Mouse (Mus musculus): Measurements from ENCODE around the gene Sorbs2. TPM values are rescaled to one million over a fixed set of nuclear protein-coding genes. Genes with fewer than 3 reads are reported as not detected.
A peak's percentile ranks its signal among the peaks of the same experiment; 100 is the strongest.

Gene Sorbs2
- total RNA-seq, 1 experiment: 2.1 TPM

DNA sequence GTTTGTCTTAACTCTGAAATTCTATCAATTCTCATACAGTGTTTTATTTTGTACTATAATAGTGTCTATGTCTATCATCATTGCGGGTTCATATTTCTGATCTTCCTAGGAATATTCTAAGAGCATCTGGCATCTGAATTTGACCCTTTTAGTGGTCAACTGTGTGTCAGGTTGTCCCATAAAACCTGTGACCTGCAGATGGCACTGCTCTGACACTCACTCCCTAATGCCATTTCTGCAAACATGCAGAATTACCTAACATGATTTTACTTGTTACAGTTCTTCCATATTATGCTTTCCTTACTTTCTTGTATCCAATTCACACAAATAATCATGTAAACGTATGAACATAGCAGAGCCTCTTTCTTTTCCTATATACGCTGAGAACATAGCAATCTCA is 281.0 kb downstream of the Sorbs2 start:
- no peaks in the 10 kb centered on the region for H3K4me1 ChIP-seq (ENCODE audit: control insufficient read depth in 2 of 2, insufficient read depth in 2 of 2, low read length in 2 of 2, poor library complexity in 1 of 2)
- TF ChIP-seq ZC3H11A (IDR thresholded peaks at IDR 0.05; ENCODE audit: borderline replicate concordance, low read depth, low read length): no peak
- no peak for TF ChIP-seq CHD2 (IDR thresholded peaks at IDR 0.05; ENCODE audit: low read depth, low read length)
- TF ChIP-seq MAFK (IDR thresholded peaks at IDR 0.05; ENCODE audit: insufficient read depth, low read depth, low read length): no peak
- TF ChIP-seq ZNF384 (IDR thresholded peaks at IDR 0.05; ENCODE audit: low read depth, low read length): no peak
- no peak for TF ChIP-seq HCFC1 (IDR thresholded peaks at IDR 0.05; ENCODE audit: borderline replicate concordance, insufficient read depth, low read length)
- in situ Hi-C loops (cut with MboI; ENCODE audit: low sequenced_read_pairs in 2 of 2, unreplicated experiment in 2 of 2): loop anchor here in 1 of 2 experiments (10.0 kb wide), 1 partner anchor 334 kb away; no protein-coding TSS in a partner anchor
- no peak overlapping the region for H3K4me3 ChIP-seq (ENCODE audit: insufficient read depth in 1 of 2, low read depth in 1 of 2, low read length in 2 of 2, poor library complexity in 1 of 2, severe bottlenecking in 1 of 2)
- no peaks in the 10 kb centered on the region for H3K9me3 ChIP-seq (ENCODE audit: control insufficient read depth, insufficient read depth, low read depth, low read length)
- no peaks in the 10 kb centered on the region for H3K36me3 ChIP-seq (ENCODE audit: control insufficient read depth, insufficient read depth, low read length, poor library complexity, severe bottlenecking)
- H3K9ac ChIP-seq (ENCODE audit: insufficient read depth, low read depth, low read length, poor library complexity, severe bottlenecking): no peak overlapping the region
- no peak for DNase-seq (ENCODE audit: low read depth, low spot score)
- H3K27ac ChIP-seq (ENCODE audit: insufficient read depth, low read depth, low read length, poor library complexity, severe bottlenecking): no peak overlapping the region

GRCm38 (mm10) chr8:45794847-45795246 is 287.3 kb downstream of the Sorbs2 start:
- peak; percentile 50 for DNase-seq (ENCODE audit: low read depth, low spot score)
- no peaks in the 10 kb centered on the region for H3K9me3 ChIP-seq (ENCODE audit: control insufficient read depth, insufficient read depth, low read depth, low read length)
- in situ Hi-C loops (cut with MboI; ENCODE audit: low sequenced_read_pairs in 2 of 2, unreplicated experiment in 2 of 2): no loop called here
- 0 out of 4 replicates have a peak, but pooled peaks cover 0 to 3% of the 10 kb centered on the region in 2 experiments for H3K4me1 ChIP-seq (ENCODE audit: control insufficient read depth in 2 of 2, insufficient read depth in 2 of 2, low read length in 2 of 2, poor library complexity in 1 of 2)
- no peaks in the 10 kb centered on the region for H3K36me3 ChIP-seq (ENCODE audit: control insufficient read depth, insufficient read depth, low read length, poor library complexity, severe bottlenecking)
- H3K4me3 ChIP-seq (ENCODE audit: insufficient read depth in 1 of 2, low read depth in 1 of 2, low read length in 2 of 2, poor library complexity in 1 of 2, severe bottlenecking in 1 of 2): no peak overlapping the region
- no peak overlapping the region for H3K9ac ChIP-seq (ENCODE audit: insufficient read depth, low read depth, low read length, poor library complexity, severe bottlenecking)
- TF ChIP-seq ZC3H11A (IDR thresholded peaks at IDR 0.05; ENCODE audit: borderline replicate concordance, low read depth, low read length) (0 out of 2 replicates have a peak, but pooled peaks have one; percentile 2), CHD2 (IDR thresholded peaks at IDR 0.05; ENCODE audit: low read depth, low read length) (no peak), ZNF384 (IDR thresholded peaks at IDR 0.05; ENCODE audit: low read depth, low read length) (no peak), HCFC1 (IDR thresholded peaks at IDR 0.05; ENCODE audit: borderline replicate concordance, insufficient read depth, low read length) (no peak)
- H3K27ac ChIP-seq (ENCODE audit: insufficient read depth, low read depth, low read length, poor library complexity, severe bottlenecking): no peak overlapping the region

DNA sequence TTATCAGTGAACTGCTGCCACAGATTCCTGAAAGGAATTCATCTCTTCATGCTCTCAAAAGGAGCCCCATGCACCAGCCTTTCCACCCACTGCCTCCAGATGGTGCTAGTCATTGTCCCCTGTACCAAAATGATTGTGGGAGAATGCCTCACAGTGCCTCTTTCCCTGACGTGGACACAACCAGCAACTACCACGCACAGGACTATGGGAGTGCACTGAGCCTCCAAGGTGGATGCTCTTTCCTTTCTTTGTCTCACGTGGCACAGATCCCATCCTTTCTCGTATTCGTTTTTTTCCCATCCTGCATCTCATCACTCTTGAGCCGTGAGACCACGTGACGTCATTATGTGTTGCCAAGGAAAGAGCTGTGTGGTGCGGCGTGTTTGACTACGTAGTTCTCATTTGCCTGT is 288.7 kb downstream of the Sorbs2 start:
- Histone ChIP-seq H3K36me3 (ENCODE audit: control insufficient read depth, insufficient read depth, low read length, poor library complexity, severe bottlenecking) (no peaks in the 10 kb centered on the region), H3K4me3 (ENCODE audit: insufficient read depth in 1 of 2, low read depth in 1 of 2, low read length in 2 of 2, poor library complexity in 1 of 2, severe bottlenecking in 1 of 2) (0 out of 4 replicates have a peak overlapping the region, but pooled peaks of 1 of the 2 experiments have one; percentile 10), H3K9ac (ENCODE audit: insufficient read depth, low read depth, low read length, poor library complexity, severe bottlenecking) (no peak overlapping the region), H3K27ac (ENCODE audit: insufficient read depth, low read depth, low read length, poor library complexity, severe bottlenecking) (no peak overlapping the region), H3K9me3 (ENCODE audit: control insufficient read depth, insufficient read depth, low read depth, low read length) (no peaks in the 10 kb centered on the region), H3K4me1 (ENCODE audit: control insufficient read depth in 2 of 2, insufficient read depth in 2 of 2, low read length in 2 of 2, poor library complexity in 1 of 2) (0 out of 4 replicates have a peak, but pooled peaks cover 0 to 3% of the 10 kb centered on the region in 2 experiments)
- TF ChIP-seq MAFK (IDR thresholded peaks at IDR 0.05; ENCODE audit: insufficient read depth, low read depth, low read length) (no peak), ZNF384 (IDR thresholded peaks at IDR 0.05; ENCODE audit: low read depth, low read length) (no peak), ZC3H11A (IDR thresholded peaks at IDR 0.05; ENCODE audit: borderline replicate concordance, low read depth, low read length) (peak; percentile 58; the same call in 1 of the 2 replicates), CHD2 (IDR thresholded peaks at IDR 0.05; ENCODE audit: low read depth, low read length) (no peak), HCFC1 (IDR thresholded peaks at IDR 0.05; ENCODE audit: borderline replicate concordance, insufficient read depth, low read length) (0 out of 2 replicates have a peak, but pooled peaks have one; percentile 20)
- in situ Hi-C loops (cut with MboI; ENCODE audit: low sequenced_read_pairs in 2 of 2, unreplicated experiment in 2 of 2): no loop called here
- peak; percentile 65 for DNase-seq (ENCODE audit: low read depth, low spot score)

- Histone ChIP-seq H3K9me3 (ENCODE audit: control insufficient read depth, insufficient read depth, low read depth, low read length) (no peaks in the 10 kb centered on the region), H3K27ac (ENCODE audit: insufficient read depth, low read depth, low read length, poor library complexity, severe bottlenecking) (no peak overlapping the region), H3K4me1 (ENCODE audit: control insufficient read depth in 2 of 2, insufficient read depth in 2 of 2, low read length in 2 of 2, poor library complexity in 1 of 2) (0 out of 4 replicates have a peak, but pooled peaks cover 0 to 3% of the 10 kb centered on the region in 2 experiments), H3K4me3 (ENCODE audit: insufficient read depth in 1 of 2, low read depth in 1 of 2, low read length in 2 of 2, poor library complexity in 1 of 2, severe bottlenecking in 1 of 2) (no peak overlapping the region), H3K36me3 (ENCODE audit: control insufficient read depth, insufficient read depth, low read length, poor library complexity, severe bottlenecking) (no peaks in the 10 kb centered on the region), H3K9ac (ENCODE audit: insufficient read depth, low read depth, low read length, poor library complexity, severe bottlenecking) (no peak overlapping the region)
- no peak for TF ChIP-seq MAFK (IDR thresholded peaks at IDR 0.05; ENCODE audit: insufficient read depth, low read depth, low read length)
- TF ChIP-seq CHD2 (IDR thresholded peaks at IDR 0.05; ENCODE audit: low read depth, low read length): no peak
- DNase-seq (ENCODE audit: low read depth, low spot score): no peak
- in situ Hi-C loops (cut with MboI; ENCODE audit: low sequenced_read_pairs in 2 of 2, unreplicated experiment in 2 of 2): no loop called here
Observed at GRCm38 (mm10) chr8:45799517-45799916, 291.9 kb downstream of the Sorbs2 start.

GRCm38 (mm10) chr8:45808597-45808996 is 301.0 kb downstream of the Sorbs2 start:
- TF ChIP-seq MAFK (IDR thresholded peaks at IDR 0.05; ENCODE audit: insufficient read depth, low read depth, low read length) (no peak), HCFC1 (IDR thresholded peaks at IDR 0.05; ENCODE audit: borderline replicate concordance, insufficient read depth, low read length) (no peak), ZC3H11A (IDR thresholded peaks at IDR 0.05; ENCODE audit: borderline replicate concordance, low read depth, low read length) (no peak), CHD2 (IDR thresholded peaks at IDR 0.05; ENCODE audit: low read depth, low read length) (no peak), ZNF384 (IDR thresholded peaks at IDR 0.05; ENCODE audit: low read depth, low read length) (no peak)
- no peak for DNase-seq (ENCODE audit: low read depth, low spot score)
- in situ Hi-C loops (cut with MboI; ENCODE audit: low sequenced_read_pairs in 2 of 2, unreplicated experiment in 2 of 2): loop anchor here in 1 of 2 experiments (10.0 kb wide), 1 partner anchor 126 kb away; the partner anchor contains the start of gene Ccdc110
- Histone ChIP-seq H3K9ac (ENCODE audit: insufficient read depth, low read depth, low read length, poor library complexity, severe bottlenecking) (no peak overlapping the region), H3K9me3 (ENCODE audit: control insufficient read depth, insufficient read depth, low read depth, low read length) (no peaks in the 10 kb centered on the region), H3K4me3 (ENCODE audit: insufficient read depth in 1 of 2, low read depth in 1 of 2, low read length in 2 of 2, poor library complexity in 1 of 2, severe bottlenecking in 1 of 2) (no peak overlapping the region), H3K36me3 (ENCODE audit: control insufficient read depth, insufficient read depth, low read length, poor library complexity, severe bottlenecking) (no peaks in the 10 kb centered on the region), H3K4me1 (ENCODE audit: control insufficient read depth in 2 of 2, insufficient read depth in 2 of 2, low read length in 2 of 2, poor library complexity in 1 of 2) (no peaks in the 10 kb centered on the region), H3K27ac (ENCODE audit: insufficient read depth, low read depth, low read length, poor library complexity, severe bottlenecking) (no peak overlapping the region)

Measured in ES-E14 (cell line).